Mouse (Mus musculus) liver, postnatal 0 days (tissue): ENCODE measurements at regions not wholly inside any gene's neighbourhood (a gene's known extent, or its start where the extent isn't known, plus 50 kb on each side); places are given as distances from the start of the nearest gene placed in this dataset.

Experiments
- CTCF ChIP-seq: sonication (generic); IDR thresholded peaks from 2 replicates; pipeline ENCODE4 v1.5.1; 2016; ENCODE audit warnings: antibody characterized with exemption, low read depth
- EP300 ChIP-seq: IDR thresholded peaks from 2 replicates; pipeline ENCODE4 v1.6.1; 2016; ENCODE audit warnings: antibody characterized with exemption, low read depth, mild to moderate bottlenecking

- TF ChIP-seq CTCF (no peak), EP300 (no peak)
These were observed 117.4 kb upstream of the Otud4 start for GRCm38 (mm10) chr8:79522040-79522439.
